Mouse (Mus musculus) embryo, embryonic 10.5 days (tissue): ENCODE measurements at regions not wholly inside any gene's neighbourhood (a gene's known extent, or its start where the extent isn't known, plus 50 kb on each side); places are given as distances from the start of the nearest gene placed in this dataset.

Experiments used
- DNase-seq: peaks from one replicate; pipeline ENCODE4 v3.0.0-alpha.2; 2015; ENCODE audit warnings: low spot score

- DNase-seq = peak; percentile 74
These were observed 137.1 kb downstream of the Sh3bp4 start for GRCm38 (mm10) chr1:89207306-89207705.

GRCm38 (mm10) chr1:89211116-89211515, 140.9 kb downstream of the Sh3bp4 start:
- DNase-seq = no peak

DNA sequence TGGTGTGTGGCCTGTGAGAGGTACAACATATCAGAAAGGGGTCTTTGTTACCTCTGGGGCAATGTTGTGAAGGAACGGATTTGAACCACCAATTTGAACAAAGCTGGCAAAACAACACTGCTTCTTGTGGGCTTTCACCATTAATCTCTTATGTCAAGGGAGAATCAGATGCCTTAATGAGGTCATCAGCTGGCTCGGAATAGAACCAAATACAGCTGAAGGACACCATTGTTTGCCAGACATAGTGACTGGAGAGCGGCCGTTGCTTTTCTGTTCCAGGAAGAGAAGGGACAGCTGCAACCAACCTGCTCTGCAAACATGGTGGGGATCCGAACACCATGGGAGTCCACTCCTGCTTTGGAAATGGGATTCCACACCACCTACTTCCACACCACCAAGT, 158.2 kb downstream of the Sh3bp4 start:
- no peak for DNase-seq

DNA sequence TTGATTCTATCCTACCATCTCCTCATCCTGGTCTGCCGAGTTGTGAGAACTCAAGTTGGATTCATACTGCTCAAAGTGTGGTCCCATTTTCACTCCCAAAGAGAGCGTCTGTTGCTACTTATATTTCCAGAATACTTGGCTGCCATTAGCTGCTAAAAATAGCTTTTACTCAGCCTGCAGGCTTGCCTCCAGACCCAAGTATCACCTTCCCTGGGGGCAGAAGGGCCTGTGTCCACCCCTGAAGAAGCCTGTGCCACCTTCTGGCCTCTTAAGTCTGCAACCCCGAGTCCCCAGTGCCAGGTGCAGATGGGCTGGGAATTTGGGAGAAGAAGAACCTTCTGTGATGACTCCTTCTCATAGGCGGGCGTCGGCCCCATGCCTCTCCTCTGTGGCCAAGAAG, 161.5 kb downstream of the Sh3bp4 start:
- DNase-seq = no peak

DNA sequence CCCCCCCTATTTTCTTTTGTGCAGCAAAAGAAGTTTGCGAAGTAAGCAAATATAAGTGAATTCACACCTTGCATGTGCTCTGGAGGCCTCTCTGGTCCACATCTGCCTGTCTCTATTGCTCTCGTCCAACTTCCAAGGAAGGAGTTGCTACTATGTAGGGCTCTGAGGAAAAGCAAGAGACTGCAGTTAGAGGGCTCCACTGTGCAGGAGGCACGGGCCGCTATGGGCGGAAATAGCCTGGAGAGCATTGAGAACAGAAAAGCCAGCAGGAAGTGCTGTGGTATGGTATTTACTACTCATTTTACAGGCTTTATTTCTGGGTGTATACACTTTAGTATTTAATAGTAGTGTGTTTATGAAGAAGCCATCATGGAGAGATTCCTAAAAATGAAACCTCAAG, 162.2 kb downstream of the Sh3bp4 start:
- DNase-seq = no peak

GRCm38 (mm10) chr1:89234895-89235294, 164.7 kb downstream of the Sh3bp4 start:
- DNase-seq = no peak

GRCm38 (mm10) chr1:89235296-89235695, 165.1 kb downstream of the Sh3bp4 start:
- peak; percentile 92 for DNase-seq

GRCm38 (mm10) chr1:89237696-89238095, 167.5 kb downstream of the Sh3bp4 start:
- DNase-seq = no peak

DNA sequence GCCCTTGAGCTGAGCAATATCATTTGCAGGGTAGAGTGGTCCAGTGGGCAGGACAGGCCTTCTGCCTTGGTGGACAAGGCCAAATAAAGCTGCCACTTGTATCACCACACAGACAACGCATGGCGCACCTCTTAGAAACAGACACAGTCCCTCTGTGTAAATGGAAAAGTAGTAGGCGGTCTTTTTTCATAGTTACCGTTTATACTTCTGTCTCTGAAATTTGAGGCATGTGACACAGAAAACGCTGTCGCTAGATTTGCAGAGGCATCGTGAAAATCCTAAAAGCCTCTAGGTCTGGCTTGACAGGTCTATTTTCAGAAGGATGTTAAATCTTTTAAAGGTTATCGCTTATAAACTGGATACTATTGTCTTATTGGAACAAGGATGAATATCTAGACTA, 174.4 kb downstream of the Sh3bp4 start:
- DNase-seq = no peak

- peak; percentile 6 for DNase-seq
These were observed 175.2 kb downstream of the Sh3bp4 start for GRCm38 (mm10) chr1:89245202-89246003.

- no peak for DNase-seq
These were observed 181.5 kb downstream of the Sh3bp4 start for GRCm38 (mm10) chr1:89251753-89252152.

- DNase-seq = no peak
These were observed 182.3 kb downstream of the Sh3bp4 start for GRCm38 (mm10) chr1:89252528-89252927.

DNA sequence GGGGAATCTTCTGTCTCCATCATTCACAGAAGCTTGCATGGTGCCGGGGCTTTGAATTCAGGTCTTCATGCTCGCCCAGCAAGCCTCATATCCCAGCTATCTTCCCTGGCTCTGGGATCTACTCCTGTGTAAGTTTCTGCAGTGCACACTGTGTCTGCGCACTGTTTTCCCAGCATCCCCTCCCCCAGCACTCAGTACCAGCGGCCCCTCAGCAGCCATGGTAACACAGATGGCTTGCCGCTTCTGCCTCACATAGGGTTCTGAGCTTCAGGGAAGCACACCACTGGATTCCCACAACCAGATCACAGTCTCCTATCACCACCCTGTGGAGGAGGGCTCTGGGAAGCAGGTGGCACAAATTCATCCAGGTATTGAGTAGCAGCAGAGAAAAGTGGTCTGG, 187.7 kb downstream of the Sh3bp4 start:
- peak; percentile 13 for DNase-seq

DNA sequence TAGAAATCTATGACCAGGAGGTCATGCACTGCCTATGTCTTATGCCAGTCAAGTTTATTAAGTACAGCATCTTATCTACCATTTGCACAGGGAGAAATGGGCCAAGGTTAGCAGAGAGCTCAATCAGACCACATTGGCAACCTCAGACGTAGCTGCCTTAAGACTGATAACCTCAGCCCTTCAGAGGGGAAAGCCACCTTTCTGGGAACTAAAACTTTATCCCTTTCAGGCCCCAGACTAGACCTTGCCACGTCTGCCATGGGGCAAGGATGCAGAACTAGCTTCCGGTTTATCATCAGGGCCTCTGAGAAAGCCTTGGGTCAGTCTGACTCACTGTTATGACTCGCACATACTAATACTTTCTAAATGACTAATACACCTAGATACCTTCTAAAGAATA, 188.8 kb upstream of the Agap1 start:
- DNase-seq = no peak

DNA sequence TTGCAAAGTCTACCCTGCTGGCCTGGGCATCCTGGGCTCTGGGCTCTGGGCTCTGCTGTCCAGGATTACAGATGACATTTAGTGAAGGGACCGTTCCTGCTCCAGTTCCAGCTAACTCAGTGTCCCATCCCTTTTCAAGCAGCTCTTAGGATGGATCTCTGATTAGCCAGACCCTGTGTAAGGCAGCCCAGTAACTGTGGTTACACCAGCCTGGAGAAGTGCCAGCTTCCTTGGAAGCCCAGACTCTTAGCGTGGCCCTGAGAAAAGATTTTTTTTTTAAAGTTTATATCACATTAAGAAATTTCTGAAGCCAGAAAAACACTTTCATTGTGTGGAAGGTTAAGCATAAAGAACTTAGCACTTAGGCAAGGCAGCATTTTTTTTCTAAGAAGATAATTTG, 185.8 kb upstream of the Agap1 start:
- no peak for DNase-seq

GRCm38 (mm10) chr1:89271743-89272142, 182.9 kb upstream of the Agap1 start:
- DNase-seq = no peak

DNA sequence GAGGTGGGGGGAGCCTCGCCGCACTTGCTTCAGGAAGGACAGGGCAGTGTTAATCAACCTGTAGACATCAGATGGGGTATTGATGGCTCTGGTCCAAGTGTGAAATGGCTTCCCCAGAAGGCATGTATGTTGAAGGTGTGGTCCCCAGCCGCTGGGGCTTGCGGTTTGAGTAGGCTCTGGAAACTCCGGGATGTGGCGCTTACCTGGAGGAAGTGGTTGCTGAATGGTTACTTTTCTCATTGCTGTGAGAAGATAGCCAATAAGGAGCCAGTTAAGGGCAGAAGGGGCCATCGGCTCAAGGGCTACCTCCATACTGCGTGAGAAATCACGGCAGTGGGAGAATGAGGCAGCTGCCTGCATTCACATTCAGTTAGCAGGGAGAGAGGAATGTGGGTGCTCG, 181.6 kb upstream of the Agap1 start:
- no peak for DNase-seq

DNA sequence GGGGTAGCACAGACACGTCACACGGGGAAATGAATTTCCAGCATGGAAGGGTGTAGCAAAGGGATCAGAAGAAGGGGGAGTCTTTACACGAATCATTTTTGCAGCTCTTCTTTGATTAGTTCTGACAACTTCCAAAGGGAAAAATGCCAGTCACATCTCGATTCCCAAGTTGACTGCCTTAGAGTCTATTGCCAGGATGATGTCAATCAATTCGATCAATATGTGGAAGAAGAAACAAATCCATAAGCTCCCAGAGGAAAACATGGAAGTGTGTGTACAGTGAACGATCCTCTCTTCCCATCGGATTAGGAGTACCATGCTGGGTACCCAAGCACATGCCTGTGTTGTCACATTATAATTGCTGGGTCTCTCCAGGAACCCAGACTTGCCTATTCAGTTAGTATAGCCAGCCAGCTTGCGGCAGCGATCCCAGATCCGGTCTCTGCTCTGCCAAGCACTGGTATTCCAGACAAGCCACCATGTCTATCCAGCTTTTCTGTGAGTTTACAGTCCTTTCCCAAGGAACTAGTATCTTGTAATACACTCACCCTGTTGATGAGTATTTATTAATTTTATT, 180.7 kb upstream of the Agap1 start:
- DNase-seq = no peak

GRCm38 (mm10) chr1:89279382-89279781, 175.2 kb upstream of the Agap1 start:
- DNase-seq = no peak

- no peak for DNase-seq
These were observed 173.4 kb upstream of the Agap1 start for GRCm38 (mm10) chr1:89281107-89281655.

- no peak for DNase-seq
These were observed 169.6 kb upstream of the Agap1 start for GRCm38 (mm10) chr1:89285041-89285440.

DNA sequence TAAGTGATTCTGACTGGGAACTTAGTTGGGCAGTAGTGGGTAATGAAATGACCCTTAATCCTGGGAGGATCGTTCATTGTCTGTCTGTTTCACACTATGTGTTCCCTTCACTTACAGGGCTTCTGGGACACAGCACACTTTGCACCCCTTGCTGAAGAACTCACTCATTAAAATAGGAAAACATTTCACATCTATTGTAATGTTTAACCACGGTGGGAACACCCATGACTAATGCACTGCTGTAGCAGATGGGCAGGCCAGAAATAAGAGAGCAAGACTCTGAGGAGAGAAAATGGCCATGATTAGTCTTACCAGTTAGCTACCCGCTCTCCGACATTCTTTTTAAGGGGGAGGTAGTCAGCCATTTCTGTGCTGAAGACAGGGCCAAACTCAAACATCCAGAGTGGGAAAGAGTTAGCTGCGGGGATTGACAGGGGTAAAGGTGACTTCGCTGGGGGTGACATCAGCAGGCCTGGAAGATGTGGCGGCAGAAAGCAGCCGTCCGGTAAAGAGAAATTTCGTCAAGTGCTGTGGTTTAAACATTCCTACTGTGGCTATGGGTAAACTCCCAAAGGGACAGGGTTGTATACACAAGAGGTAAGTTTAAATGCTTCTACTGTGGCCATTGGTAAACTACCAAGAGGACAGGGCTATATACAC, 167.3 kb upstream of the Agap1 start:
- no peak for DNase-seq

DNA sequence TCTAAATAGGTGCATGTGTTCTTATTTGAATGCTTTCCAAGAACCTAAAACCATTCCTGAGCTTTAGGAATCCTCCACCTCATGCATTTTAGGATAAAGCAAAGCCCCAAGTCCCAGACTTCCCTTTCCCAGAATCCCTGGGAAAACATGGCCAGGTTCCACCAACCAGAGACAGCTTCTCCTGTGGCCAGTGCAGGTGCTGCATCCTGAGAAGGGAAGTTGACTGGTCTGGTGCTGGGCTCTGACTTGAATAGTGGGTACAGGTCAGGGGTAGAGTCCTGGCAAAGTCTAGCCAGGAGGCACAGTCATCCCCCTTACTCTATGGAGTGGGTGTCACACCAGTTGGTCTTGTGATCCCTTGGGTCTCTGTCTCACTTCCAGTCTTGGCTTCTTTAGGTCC, 166.6 kb upstream of the Agap1 start:
- DNase-seq = no peak
